Mouse (Mus musculus) left cerebral cortex, adult 2 months (tissue): ENCODE measurements at regions not wholly inside any gene's neighbourhood (a gene's known extent, or its start where the extent isn't known, plus 50 kb on each side); places are given as distances from the start of the nearest gene placed in this dataset.

Source experiments
- DNase-seq, 2 experiments: peaks; one replicate each; pipeline ENCODE4 v3.0.0; 2021 to 2022; ENCODE audit warnings: low spot score in 2 of 2, mixed read lengths in 1 of 2; ENCODE audit errors: extremely low spot score in 1 of 2
- H3K27ac ChIP-seq: fragments of 200-600 bp; 2 replicates; pipeline ENCODE4 v1.8.1; 2022
- H3K4me3 ChIP-seq: fragments of 200-600 bp; 2 replicates; pipeline ENCODE4 v1.8.1; 2022
- CTCF ChIP-seq: fragments of 200-600 bp; IDR thresholded peaks from 2 replicates; pipeline ENCODE4 v1.8.1; 2022; ENCODE audit warnings: antibody characterized with exemption, mild to moderate bottlenecking, moderate library complexity
- intact Hi-C: fragments of 180-260 bp; cut with DNase I; formaldehyde crosslinking; loops from one replicate; pipeline ENCODE4 v1.15.1; 2025

- TF ChIP-seq CTCF = peak; percentile 80
- intact Hi-C loops = loop anchor here (5.0 kb wide), 1 partner anchor 175 kb away; the partner anchor contains the start of gene Ntm
- no peak overlapping the region for H3K4me3 ChIP-seq
- DNase-seq = peak; percentile 78
- no peak overlapping the region for H3K27ac ChIP-seq
These were observed 174.8 kb upstream of the Ntm start for GRCm38 (mm10) chr9:30137611-30138287.

GRCm38 (mm10) chr9:30140188-30140587 lies 177.2 kb upstream of the Ntm start:
- TF ChIP-seq CTCF = no peak
- H3K27ac ChIP-seq = peak overlapping the region; percentile 63
- intact Hi-C loops = loop anchor here (2.0 to 5.0 kb wide), 5 partner anchors 52 to 478 kb away; no protein-coding TSS in a partner anchor
- H3K4me3 ChIP-seq = no peak overlapping the region
- peak; percentile 71 to 82 for DNase-seq

DNA sequence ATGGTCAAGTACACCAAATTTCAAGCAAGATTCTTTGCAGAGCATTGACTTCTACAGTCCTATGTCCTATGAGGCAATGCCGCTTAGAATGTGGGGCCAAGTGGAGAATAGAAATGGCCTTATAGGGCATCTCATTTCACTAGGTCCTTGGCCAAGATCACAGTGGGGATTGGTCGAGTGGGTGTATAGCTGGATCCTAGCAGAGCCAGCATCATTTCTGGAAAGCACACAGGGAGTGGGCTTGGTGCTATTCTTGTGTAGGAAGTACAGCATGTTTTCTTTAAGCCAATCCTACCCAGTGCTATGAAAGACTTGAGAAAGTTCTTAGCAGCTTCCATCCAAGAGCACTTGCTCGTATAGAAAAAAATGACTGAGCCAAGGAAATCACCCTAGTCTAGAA lies 178.2 kb upstream of the Ntm start:
- DNase-seq = peak in 1 of 2 experiments; percentile 28
- intact Hi-C loops = loop anchor here (1.0 to 5.0 kb wide), 6 partner anchors 51 to 479 kb away; no protein-coding TSS in a partner anchor
- TF ChIP-seq CTCF = no peak
- Histone ChIP-seq H3K27ac (peak overlapping the region; percentile 63; the same call in 1 of the 2 replicates), H3K4me3 (no peak overlapping the region)

DNA sequence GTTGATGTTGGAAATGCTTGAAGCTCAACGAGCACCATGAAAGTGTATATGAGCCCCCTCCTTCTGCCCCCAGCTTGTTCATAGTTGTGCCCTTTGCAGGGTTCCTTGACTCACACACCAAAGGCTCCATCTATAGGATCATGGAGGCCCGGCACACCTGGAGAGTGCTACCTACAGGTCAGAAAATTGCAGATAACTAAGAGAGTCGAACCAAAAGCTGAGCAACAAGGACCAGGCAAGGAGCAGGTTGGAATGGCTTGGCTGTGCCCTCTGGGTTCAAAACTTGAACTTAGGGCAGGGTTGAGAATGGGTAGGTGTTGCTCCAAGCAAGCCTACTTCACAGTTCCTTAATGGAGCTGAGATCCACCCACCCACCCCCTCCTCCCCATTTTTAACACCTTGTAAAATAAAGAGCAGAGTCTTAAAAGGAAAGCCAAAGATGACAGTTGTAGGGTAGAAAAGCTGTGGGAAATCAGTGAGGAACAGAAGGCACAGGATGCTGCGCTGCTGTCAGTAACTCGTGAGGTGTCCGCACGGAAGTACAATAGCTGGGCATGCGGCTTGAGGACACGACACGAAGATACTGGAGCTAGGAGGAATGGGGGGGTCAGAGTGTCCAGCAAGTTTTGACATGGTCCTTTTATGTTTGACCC lies 180.0 kb upstream of the Ntm start:
- intact Hi-C loops = loop anchor here (5.0 kb wide), 2 partner anchors 49 to 481 kb away; no protein-coding TSS in a partner anchor
- Histone ChIP-seq H3K4me3 (no peak overlapping the region), H3K27ac (peak overlapping the region; percentile 24; the same call in 1 of the 2 replicates)
- TF ChIP-seq CTCF = no peak
- DNase-seq = no peak

DNA sequence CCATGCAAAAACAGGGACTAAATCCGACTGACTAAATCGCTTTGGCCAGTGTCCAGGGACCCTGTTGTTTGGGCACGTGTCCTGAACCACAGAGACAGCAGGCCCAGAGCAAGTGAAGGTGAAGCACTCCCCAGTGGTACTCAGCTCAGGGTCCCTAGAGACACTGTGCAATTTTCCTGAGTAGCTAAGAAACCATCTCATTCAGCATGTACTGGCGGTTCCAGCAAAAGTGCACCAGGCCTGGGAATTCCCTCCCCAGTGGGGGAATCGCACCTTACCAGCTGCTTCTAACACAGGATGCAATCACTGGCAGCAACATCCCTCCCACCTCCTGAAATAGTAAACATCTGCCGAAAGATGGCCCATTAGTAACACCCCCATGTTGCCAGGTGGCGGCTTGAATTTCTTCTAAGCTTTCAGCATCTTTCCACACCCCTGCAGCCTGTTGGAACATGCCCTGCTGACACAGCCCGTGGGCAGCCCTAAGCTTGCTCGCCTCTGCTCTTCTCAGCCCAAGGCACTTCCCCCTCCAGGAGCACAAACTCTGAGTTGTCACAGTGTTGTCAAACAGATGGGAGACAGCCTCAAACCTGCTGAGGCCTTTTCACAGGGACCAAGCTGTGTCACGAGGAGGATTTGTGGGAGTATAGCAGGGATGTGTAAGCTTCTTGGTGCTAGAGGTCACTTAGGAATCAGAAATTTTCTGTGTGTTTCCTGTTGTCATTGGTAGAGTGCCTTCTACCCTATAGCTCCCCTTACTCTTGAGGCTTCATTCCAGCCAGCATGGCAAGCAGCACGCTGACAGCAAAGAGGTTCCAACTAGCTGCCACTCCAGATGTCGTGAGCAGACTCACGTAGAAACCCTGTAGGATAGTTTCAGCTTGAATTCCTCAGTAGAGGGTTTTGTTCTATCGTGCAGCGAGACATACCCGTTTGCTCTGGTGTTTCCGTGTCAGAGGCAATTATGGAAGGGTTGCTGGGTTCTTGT lies 186.8 kb upstream of the Ntm start:
- intact Hi-C loops = no loop called here
- TF ChIP-seq CTCF = no peak
- H3K27ac ChIP-seq = no peak overlapping the region
- DNase-seq = peak; percentile 32 to 49
- no peak overlapping the region for H3K4me3 ChIP-seq

- Histone ChIP-seq H3K27ac (no peak overlapping the region), H3K4me3 (no peak overlapping the region)
- no peak for TF ChIP-seq CTCF
- intact Hi-C loops = no loop called here
- DNase-seq = no peak
These were observed 188.2 kb upstream of the Ntm start for GRCm38 (mm10) chr9:30151173-30151572.

DNA sequence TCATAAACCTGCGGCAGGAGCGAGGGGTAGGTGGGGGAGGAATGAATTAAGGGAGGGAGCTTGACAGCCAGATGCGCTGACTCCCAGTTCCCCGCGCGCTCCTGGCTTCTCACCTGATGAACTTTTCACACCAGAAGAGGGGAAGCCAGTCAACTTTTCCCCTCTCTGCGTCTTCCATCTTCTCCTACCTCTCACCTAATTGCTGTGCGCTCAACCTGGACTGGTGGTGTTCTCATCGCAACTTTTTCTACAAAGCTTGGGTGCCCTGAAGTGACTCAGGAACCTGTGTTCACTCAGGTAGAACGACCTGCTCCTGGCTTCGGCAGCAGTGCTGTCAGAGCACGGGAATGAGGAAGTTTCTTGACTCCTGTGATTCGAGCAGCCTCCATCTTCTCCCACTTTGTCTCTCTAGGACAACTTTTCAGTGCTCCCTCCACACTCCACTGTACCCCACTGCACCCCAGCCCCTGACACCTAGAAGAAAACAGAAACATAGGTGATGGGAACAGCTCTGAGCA lies 203.4 kb upstream of the Ntm start:
- no peak overlapping the region for H3K27ac ChIP-seq
- DNase-seq = no peak
- TF ChIP-seq CTCF = no peak
- no peak overlapping the region for H3K4me3 ChIP-seq
- intact Hi-C loops = no loop called here

GRCm38 (mm10) chr9:30167223-30167622 lies 204.3 kb upstream of the Ntm start:
- DNase-seq = no peak
- no peak for TF ChIP-seq CTCF
- intact Hi-C loops = no loop called here
- Histone ChIP-seq H3K27ac (no peak overlapping the region), H3K4me3 (no peak overlapping the region)

- DNase-seq = no peak
- no peak overlapping the region for H3K27ac ChIP-seq
- no peak for TF ChIP-seq CTCF
- no peak overlapping the region for H3K4me3 ChIP-seq
- intact Hi-C loops = no loop called here
These were observed 211.7 kb upstream of the Ntm start for GRCm38 (mm10) chr9:30174646-30175045.

GRCm38 (mm10) chr9:30175376-30175775 lies 212.4 kb upstream of the Ntm start:
- H3K27ac ChIP-seq = no peak overlapping the region
- intact Hi-C loops = no loop called here
- TF ChIP-seq CTCF = no peak
- no peak overlapping the region for H3K4me3 ChIP-seq
- no peak for DNase-seq

DNA sequence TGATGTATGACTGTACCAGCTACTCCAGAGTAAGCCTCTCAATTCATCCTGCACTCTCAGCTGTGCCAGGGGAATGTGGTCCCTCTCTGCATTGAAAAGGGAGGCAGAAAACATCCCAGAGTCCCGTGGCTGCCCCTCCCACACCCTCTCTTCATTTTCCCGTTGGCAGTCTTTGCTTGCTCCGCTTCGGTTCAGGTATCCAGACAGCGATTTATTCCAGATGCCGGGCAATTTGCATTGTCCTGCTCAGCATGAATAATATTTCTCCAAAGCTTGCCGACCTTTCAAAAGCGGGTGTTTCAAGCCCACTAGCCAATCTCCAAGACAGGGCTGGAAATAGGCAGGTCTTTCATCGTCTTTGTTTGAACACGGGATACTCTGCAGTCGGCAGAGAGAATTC lies 220.5 kb upstream of the Ntm start:
- TF ChIP-seq CTCF = no peak
- DNase-seq = no peak
- H3K27ac ChIP-seq = no peak overlapping the region
- intact Hi-C loops = no loop called here
- no peak overlapping the region for H3K4me3 ChIP-seq
